Mouse (Mus musculus) liver, embryonic 15.5 days (tissue): ENCODE results near the gene Actr3. TPM values are rescaled to one million over a fixed set of nuclear protein-coding genes. Genes with fewer than 3 reads are reported as not detected.

Source experiments
- ATAC-seq: fragments of 200-750 bp; cut with Nextera tagmentation; 2 replicates; pipeline ENCODE4 v1.8.0; 2017; ENCODE audit warnings: moderate number of reproducible peaks, mild to moderate bottlenecking, moderate library complexity; ENCODE audit not compliant: insufficient read depth
- H3K27ac ChIP-seq: fragments of 300-500 bp; sonication (generic); replicated peaks from 2 replicates; pipeline ENCODE4 v1.5.1; 2015; ENCODE audit warnings: mild to moderate bottlenecking, inconsistent platforms
- H3K27me3 ChIP-seq: fragments of 300-500 bp; sonication (generic); 2 replicates; pipeline ENCODE4 v1.6.1; 2015; ENCODE audit warnings: mild to moderate bottlenecking, inconsistent platforms
- H3K36me3 ChIP-seq: fragments of 300-500 bp; sonication (generic); replicated peaks from 2 replicates; pipeline ENCODE4 v1.6.1; 2015; ENCODE audit warnings: moderate library complexity, mild to moderate bottlenecking, inconsistent platforms
- H3K4me1 ChIP-seq: fragments of 300-500 bp; sonication (generic); replicated peaks from 2 replicates; pipeline ENCODE4 v1.6.1; 2015; ENCODE audit warnings: inconsistent platforms
- H3K4me2 ChIP-seq: fragments of 300-500 bp; sonication (generic); 2 replicates; pipeline ENCODE4 v1.6.1; 2015; ENCODE audit warnings: moderate library complexity, mild to moderate bottlenecking, inconsistent platforms
- H3K4me3 ChIP-seq: fragments of 300-500 bp; sonication (generic); replicated peaks from 2 replicates; pipeline ENCODE4 v1.5.1; 2015; ENCODE audit warnings: mild to moderate bottlenecking, inconsistent platforms
- H3K9ac ChIP-seq: fragments of 300-500 bp; sonication (generic); 2 replicates; pipeline ENCODE4 v1.6.1; 2015; ENCODE audit warnings: moderate library complexity, mild to moderate bottlenecking, inconsistent platforms
- H3K9me3 ChIP-seq: fragments of 300-500 bp; sonication (generic); replicated peaks from 2 replicates; pipeline ENCODE4 v1.6.1; 2016; ENCODE audit warnings: inconsistent platforms
- WGBS: fragments of 180-500 bp; shearing (Covaris S2); methylation state at CpG from one replicate; pipeline ENCODE4 v1.1.7; 2015; ENCODE audit warnings: mixed read lengths; ENCODE audit not compliant: insufficient replicate concordance; 5-methylcytosine and 5-hydroxymethylcytosine counted together
- polyA plus RNA-seq: library from polyadenylated mRNA; unstranded; fragments of >200 nt; fragmentation: Nextera tagmentation; extraction: Ambion mirVana; gene quantifications from 2 replicates; pipeline ENCODE4 v1.2.1, GENCODE M21; 2015

The Actr3 gene
- 127 and 133 TPM in 2 replicates for polyA plus RNA-seq

GRCm38 (mm10) chr1:125435369-125436135, at the start of gene Actr3:
Actr3 (minus strand) TSS chr1:125435727.
- H3K4me3 ChIP-seq: peak within 1 kb of the TSS; percentile 91
- H3K27ac ChIP-seq: peak within 1 kb of the TSS; percentile 95
- H3K4me2 ChIP-seq: peak within 1 kb of the TSS; percentile 79
- no peaks in the 10 kb centered on the region for H3K9me3 ChIP-seq
- H3K4me1 ChIP-seq: peaks cover 35% of the 10 kb centered on the region
- no peaks in the 10 kb centered on the region for H3K27me3 ChIP-seq
- H3K9ac ChIP-seq: peak within 1 kb of the TSS; percentile 96
- H3K36me3 ChIP-seq: no peaks in the 10 kb centered on the region
- peak; percentile 92 for ATAC-seq
- WGBS: under 1% methylated on average over 50 of the region's 59 CpGs

GRCm38 (mm10) chr1:125482459-125483287, 47.1 kb upstream of the Actr3 start:
- no peak overlapping the region for H3K4me2 ChIP-seq
- H3K27ac ChIP-seq: no peak overlapping the region
- H3K4me3 ChIP-seq: no peak overlapping the region
- no peaks in the 10 kb centered on the region for H3K36me3 ChIP-seq
- H3K9me3 ChIP-seq: no peaks in the 10 kb centered on the region
- peak; percentile 67 for ATAC-seq
- no peaks in the 10 kb centered on the region for H3K27me3 ChIP-seq
- no peak overlapping the region for H3K9ac ChIP-seq
- 0 out of 2 replicates have a peak, but pooled peaks cover 3% of the 10 kb centered on the region for H3K4me1 ChIP-seq
- WGBS: 63% methylated on average over 10 of the region's 10 CpGs

GRCm38 (mm10) chr1:125481842-125482241, 46.3 kb upstream of the Actr3 start:
- Histone ChIP-seq H3K4me2 (no peak overlapping the region), H3K27ac (peak overlapping the region; percentile 53; the same call in 1 of the 2 replicates)
- peak; percentile 86 for ATAC-seq

GRCm38 (mm10) chr1:125478588-125478987, 43.1 kb upstream of the Actr3 start:
- Histone ChIP-seq H3K36me3 (no peaks in the 10 kb centered on the region), H3K9ac (no peak overlapping the region), H3K27ac (no peak overlapping the region), H3K27me3 (no peaks in the 10 kb centered on the region), H3K4me1 (0 out of 2 replicates have a peak, but pooled peaks cover 6% of the 10 kb centered on the region), H3K9me3 (no peaks in the 10 kb centered on the region), H3K4me3 (no peak overlapping the region), H3K4me2 (no peak overlapping the region)
- WGBS: 37% methylated on average over 6 of the region's 6 CpGs
- ATAC-seq: no peak

More at GRCm38 (mm10) chr1:125481842-125482241, 46.3 kb upstream of the Actr3 start:
- H3K9ac ChIP-seq: no peak overlapping the region
- 0 out of 2 replicates have a peak, but pooled peaks cover 3% of the 10 kb centered on the region for H3K4me1 ChIP-seq
- H3K9me3 ChIP-seq: no peaks in the 10 kb centered on the region
- no peak overlapping the region for H3K4me3 ChIP-seq
- no peaks in the 10 kb centered on the region for H3K27me3 ChIP-seq
- no peaks in the 10 kb centered on the region for H3K36me3 ChIP-seq

- H3K9ac ChIP-seq: no peak overlapping the region
- no peaks in the 10 kb centered on the region for H3K9me3 ChIP-seq
- H3K4me1 ChIP-seq: 0 out of 2 replicates have a peak, but pooled peaks cover 2% of the 10 kb centered on the region
- 22% methylated on average over 6 of the region's 6 CpGs for WGBS
- no peak for ATAC-seq
- H3K36me3 ChIP-seq: no peaks in the 10 kb centered on the region
- no peaks in the 10 kb centered on the region for H3K27me3 ChIP-seq
- H3K27ac ChIP-seq: no peak overlapping the region
- H3K4me2 ChIP-seq: no peak overlapping the region
- no peak overlapping the region for H3K4me3 ChIP-seq
Observed at GRCm38 (mm10) chr1:125475961-125476682, 40.6 kb upstream of the Actr3 start.

- Histone ChIP-seq H3K9me3 (no peaks in the 10 kb centered on the region), H3K36me3 (no peaks in the 10 kb centered on the region), H3K27me3 (no peaks in the 10 kb centered on the region), H3K27ac (no peak overlapping the region), H3K4me1 (0 out of 2 replicates have a peak, but pooled peaks cover 2% of the 10 kb centered on the region), H3K4me2 (no peak overlapping the region), H3K4me3 (no peak overlapping the region), H3K9ac (no peak overlapping the region)
- 55% methylated on average over 3 of the region's 3 CpGs for WGBS
- ATAC-seq: no peak
Observed at GRCm38 (mm10) chr1:125473866-125474265, 38.3 kb upstream of the Actr3 start.

GRCm38 (mm10) chr1:125473126-125473666, 37.7 kb upstream of the Actr3 start:
- H3K4me1 ChIP-seq: 0 out of 2 replicates have a peak, but pooled peaks cover 2% of the 10 kb centered on the region
- whole genome bisulfite sequencing: 28% methylated on average over 4 of the region's 4 CpGs
- H3K4me2 ChIP-seq: no peak overlapping the region
- H3K27ac ChIP-seq: no peak overlapping the region
- H3K36me3 ChIP-seq: no peaks in the 10 kb centered on the region
- no peak overlapping the region for H3K9ac ChIP-seq
- H3K27me3 ChIP-seq: no peaks in the 10 kb centered on the region
- no peaks in the 10 kb centered on the region for H3K9me3 ChIP-seq
- ATAC-seq: no peak
- H3K4me3 ChIP-seq: no peak overlapping the region

- Histone ChIP-seq H3K36me3 (no peaks in the 10 kb centered on the region), H3K4me1 (no peaks in the 10 kb centered on the region), H3K9me3 (no peaks in the 10 kb centered on the region), H3K27me3 (no peaks in the 10 kb centered on the region), H3K4me3 (no peak overlapping the region), H3K27ac (no peak overlapping the region), H3K4me2 (no peak overlapping the region), H3K9ac (no peak overlapping the region)
- ATAC-seq: no peak
- 35% methylated on average over 4 of the region's 4 CpGs for WGBS
Observed at GRCm38 (mm10) chr1:125470805-125471648, 35.5 kb upstream of the Actr3 start.

- 55% methylated on average over 4 of the region's 4 CpGs for WGBS
- ATAC-seq: no peak
- Histone ChIP-seq H3K4me3 (no peak overlapping the region), H3K9me3 (no peaks in the 10 kb centered on the region), H3K27ac (no peak overlapping the region), H3K4me2 (no peak overlapping the region), H3K9ac (no peak overlapping the region), H3K4me1 (no peaks in the 10 kb centered on the region), H3K27me3 (no peaks in the 10 kb centered on the region), H3K36me3 (no peaks in the 10 kb centered on the region)
Observed at GRCm38 (mm10) chr1:125467936-125468335, 32.4 kb upstream of the Actr3 start.
